21 mouse cellular contexts compared by ENCODE assay signal in genomic region chr2:158233106-158233505, GRCm38 (mm10). TPM values are rescaled to one million over a fixed set of nuclear protein-coding genes. Genes with fewer than 3 reads are reported as not detected.
"Had no signal": no experiment of that assay in that cellular context is flagged by ENCODE, and none has a peak within 500 bp of the region (broad histone marks: within the 10 kb centered on the region; RNA-seq: fewer than 3 reads in every experiment).

No protein-coding gene starts in this region.

- ATAC-seq: liver, postnatal 0 days; midbrain, embryonic 13.5 days had no signal

- H3K27me3 ChIP-seq: neural tube, embryonic 15.5 days had no signal

- H3K4me3 ChIP-seq: limb, embryonic 12.5 days; liver, embryonic 13.5 days; lung, embryonic 15.5 days; midbrain, embryonic 13.5 days; neural tube, embryonic 15.5 days had no signal

- DNase-seq: kidney, postnatal 36 days; layer of hippocampus, adult 9-11 months; layer of hippocampus, postnatal 36 days; liver; liver, embryonic 13.5 days; liver, postnatal 0 days; lung, postnatal 14 days; right cerebral cortex, adult 18-20 months; thymus, adult 18-20 months; thymus, postnatal 14 days had no signal

- H3K36me3 ChIP-seq: limb, embryonic 12.5 days; liver, embryonic 13.5 days; lung, embryonic 15.5 days; midbrain, embryonic 13.5 days; neural tube, embryonic 15.5 days had no signal

RNA-seq across cellular contexts. Expression of gene D630003M21Rik, which starts 4.1 kb away (rescaled TPM):
- polyA plus RNA-seq: macrophage had no signal

RNA-seq across cellular contexts. Expression of gene Bpi, which starts 24.8 kb away (rescaled TPM):
- total RNA-seq: layer of hippocampus, adult 18-20 months; layer of hippocampus, postnatal 36 days; left cerebral cortex, adult 8-10 months; left cerebral cortex, postnatal 36 days had no signal
- polyA plus RNA-seq: limb, embryonic 12.5 days; liver, embryonic 13.5 days; liver, postnatal 0 days; lung, embryonic 15.5 days; macrophage; midbrain, embryonic 13.5 days; midbrain, postnatal 0 days; neural tube, embryonic 11.5 days; neural tube, embryonic 15.5 days; urinary bladder, adult 2 months had no signal
